Mouse (Mus musculus) neutrophil, adult 65 days (primary cell): ENCODE data around the gene Tprg. TPM values are rescaled to one million over a fixed set of nuclear protein-coding genes. Genes with fewer than 3 reads are reported as not detected.

Experiments used
- total RNA-seq: library from RNA; stranded (reverse); gene quantifications from 2 replicates; pipeline ENCODE4 v1.2.4, GENCODE M21; 2023

Tprg gene
- total RNA-seq, result not detected in 2 replicates

GRCm38 (mm10) chr16:25286517-25286916 is at the start of gene Tprg:
TSS of gene Tprg (plus strand) at chr16:25286817.

